Mouse (Mus musculus): ENCODE results near the gene Rdh14. TPM values are rescaled to one million over a fixed set of nuclear protein-coding genes. Genes with fewer than 3 reads are reported as not detected.

Rdh14 gene
- total RNA-seq (2021) = 10 to 100 TPM; 52.3 to 53.3 TPM

DNA sequence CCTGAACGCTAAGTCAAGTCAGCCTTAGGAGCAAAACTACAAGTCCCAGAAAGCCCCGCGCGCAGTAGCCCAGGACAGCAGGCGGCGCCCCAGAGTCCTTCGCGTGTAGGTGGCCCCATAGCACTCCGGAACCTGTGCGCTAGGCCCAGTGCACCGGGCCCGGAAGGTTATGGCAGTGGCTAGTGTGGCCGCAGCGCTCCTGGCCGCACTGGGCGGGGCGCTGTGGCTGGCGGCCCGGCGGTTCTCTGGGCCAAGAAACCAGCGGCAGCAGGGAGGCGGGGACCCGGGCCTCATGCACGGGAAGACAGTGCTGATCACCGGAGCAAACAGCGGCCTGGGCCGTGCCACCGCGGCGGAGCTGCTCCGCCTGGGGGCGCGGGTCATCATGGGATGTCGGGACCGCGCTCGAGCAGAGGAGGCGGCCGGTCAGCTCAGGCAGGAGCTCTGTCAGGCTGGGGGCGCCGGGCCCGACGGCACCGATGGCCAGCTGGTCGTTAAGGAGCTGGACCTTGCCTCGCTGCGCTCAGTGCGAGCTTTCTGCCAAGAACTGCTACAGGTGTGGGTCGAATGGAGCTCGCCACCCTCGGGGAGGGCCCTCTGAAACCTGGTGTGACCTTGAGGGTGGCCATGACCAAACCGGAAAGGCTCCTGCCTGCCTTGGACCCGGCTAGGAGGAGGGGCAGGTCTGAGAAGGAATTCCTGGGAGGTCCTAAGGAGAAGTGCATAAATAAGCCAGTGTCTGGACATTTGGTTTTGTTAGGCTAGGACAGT is at the start of gene Rdh14:
Gene Rdh14 (plus strand): TSS at position 102 of the 771 bp plus-strand sequence.
- intact Hi-C loops (cut with DNase I) = loop anchor here (1.0 to 5.0 kb wide), 4 partner anchors 48 to 1359 kb away; partner anchors contain the start of gene Osr1
- peak; percentile 96 to 97 for DNase-seq

DNA sequence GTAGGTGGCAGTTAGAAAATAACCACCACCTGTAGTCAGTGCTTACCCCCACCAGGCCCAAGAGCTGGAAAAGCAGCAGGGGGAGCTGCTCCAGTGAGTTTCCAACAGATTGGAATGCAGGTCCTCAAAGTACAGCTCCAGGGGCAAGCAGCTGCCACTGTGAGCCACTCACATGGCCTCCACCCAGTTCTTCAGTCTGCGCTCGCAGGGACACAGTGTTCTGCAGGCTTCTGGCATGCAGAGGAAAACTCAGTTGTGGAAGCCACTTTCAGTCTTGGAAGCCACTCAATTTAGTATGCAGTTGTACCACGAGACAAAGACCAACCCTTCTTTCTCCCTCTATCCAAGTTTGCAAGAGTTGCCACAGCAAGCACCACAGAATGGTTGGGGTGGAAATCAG is 39.9 kb upstream of the Rdh14 start:
- intact Hi-C loops (cut with DNase I) = no loop called here
- DNase-seq = peak; percentile 13 to 15

DNA sequence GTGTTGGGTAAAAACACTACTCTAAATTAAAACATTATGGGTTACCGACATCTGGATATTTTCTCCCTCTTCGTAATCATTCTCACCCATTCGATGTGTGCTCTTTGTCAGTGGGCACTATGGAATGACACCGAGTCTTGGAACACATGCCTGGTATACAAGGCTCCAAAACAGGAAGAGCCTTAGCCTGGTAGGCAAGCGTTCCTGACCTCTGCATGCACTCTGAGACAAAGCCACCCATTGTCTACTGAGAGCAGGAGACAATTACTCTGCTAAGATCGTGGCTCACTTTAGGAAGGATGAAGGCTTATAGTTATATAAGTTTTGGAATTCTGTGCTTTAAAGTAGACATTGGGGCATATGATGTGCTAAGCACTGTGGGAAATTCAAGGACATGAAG is 32.8 kb upstream of the Rdh14 start:
- intact Hi-C loops (cut with DNase I) = no loop called here
- DNase-seq = no peak

DNA sequence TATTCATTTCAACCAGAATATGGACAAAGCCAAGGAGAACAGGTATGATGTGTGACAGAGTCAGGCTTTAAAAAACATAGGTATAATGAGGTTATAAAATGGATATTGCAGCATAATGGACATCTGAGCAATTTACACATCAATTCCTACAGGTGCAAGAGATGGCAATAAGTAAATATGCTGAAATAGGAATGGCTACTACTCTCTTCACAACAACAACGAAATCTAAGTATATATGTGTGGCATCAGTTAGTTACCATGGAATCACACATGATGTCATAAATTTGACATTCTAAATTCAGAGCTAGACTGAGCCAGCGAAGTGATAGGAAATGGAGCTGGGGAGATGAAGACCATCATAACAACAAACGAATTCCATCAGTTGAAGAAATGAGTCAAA is 20.9 kb upstream of the Rdh14 start, which contains the start of gene Nt5c1b:
Gene Nt5c1b (plus strand): TSS at position 301 of the 400 bp plus-strand sequence.
- no peak for DNase-seq
- intact Hi-C loops (cut with DNase I) = no loop called here

DNA sequence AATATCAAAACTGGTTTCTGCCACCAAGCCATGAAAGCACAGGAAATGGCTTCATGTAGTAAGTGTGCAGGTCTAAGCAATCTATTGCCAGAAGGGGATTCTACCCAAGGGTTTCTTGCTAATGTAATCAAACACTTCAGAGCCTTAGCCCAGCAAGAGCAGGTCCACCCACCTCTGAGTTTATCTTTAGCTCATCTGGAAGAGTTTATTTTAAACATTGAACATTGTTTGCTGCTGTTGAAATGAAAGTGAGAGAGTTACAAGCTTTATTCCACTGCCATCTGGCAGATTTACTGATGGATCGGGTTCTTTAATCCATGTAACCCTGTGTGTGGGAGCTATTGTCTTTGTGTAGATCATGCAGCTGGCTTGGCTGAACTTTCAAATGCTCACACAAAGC is 10.2 kb downstream of the Rdh14 start:
- DNase-seq = no peak
- intact Hi-C loops (cut with DNase I) = no loop called here

DNA sequence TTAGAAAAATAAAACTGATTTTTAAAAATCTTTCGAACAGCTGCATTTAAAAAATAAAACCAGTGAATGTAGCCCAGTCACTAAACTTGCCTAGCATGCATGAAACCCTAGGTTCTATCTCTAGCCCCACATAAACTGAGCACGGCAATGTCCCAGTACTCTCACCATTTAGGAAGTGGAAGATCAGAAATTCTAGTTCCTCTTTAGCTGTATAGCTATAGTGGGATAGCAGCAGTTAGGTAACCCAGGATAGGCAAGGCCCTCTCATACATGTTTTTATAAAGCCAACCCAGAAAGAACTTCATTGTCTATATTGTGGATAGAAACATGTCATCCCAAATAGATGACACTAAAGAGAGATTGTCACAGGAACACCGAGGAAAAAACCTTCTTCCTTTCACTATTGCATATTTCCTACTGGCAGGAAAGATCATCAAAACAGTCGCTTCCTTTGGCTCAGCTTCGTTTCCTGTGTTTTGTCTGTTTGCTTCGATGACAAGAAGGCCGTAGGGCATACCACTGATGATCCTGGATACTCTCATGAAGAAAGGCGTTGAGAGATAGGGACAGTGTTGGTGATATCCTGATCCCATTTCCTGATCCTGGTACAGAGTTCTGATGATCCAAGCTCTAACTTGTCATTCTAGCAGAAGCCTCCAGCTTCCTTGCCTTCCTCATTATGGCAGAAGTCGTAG is 12.0 kb downstream of the Rdh14 start:
- DNase-seq = no peak
- intact Hi-C loops (cut with DNase I) = no loop called here

DNA sequence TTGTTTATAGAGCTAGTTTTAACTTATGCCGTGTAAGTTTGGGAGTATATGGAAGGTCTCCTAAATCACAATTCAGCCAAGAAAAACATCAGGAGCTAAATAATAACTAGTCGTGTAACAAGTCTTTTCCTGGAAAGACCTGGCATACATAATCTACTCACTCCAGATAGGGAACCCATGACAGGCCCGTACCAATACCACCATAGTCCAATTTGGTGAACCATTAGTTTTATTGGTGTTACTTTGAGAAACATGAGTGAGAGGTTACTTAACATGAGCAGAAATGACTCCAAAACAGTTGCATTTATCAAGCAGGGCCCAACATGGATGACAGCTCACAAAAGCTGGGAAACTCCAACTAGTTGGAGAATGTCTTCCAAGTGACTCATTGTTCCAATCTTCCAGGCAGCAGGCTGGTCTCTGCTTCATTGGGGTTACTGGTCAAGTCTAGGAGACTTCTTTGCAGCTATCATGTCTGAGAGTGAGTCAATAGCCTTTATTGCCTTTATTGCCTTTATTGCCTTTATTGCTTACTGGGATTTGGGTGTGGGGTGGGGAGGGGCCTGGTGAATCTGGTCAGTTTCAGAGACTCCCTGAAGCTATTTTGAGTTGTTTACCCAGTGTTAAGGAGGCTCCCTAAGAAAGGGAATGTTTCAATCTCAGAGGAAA is 20.1 kb downstream of the Rdh14 start:
- DNase-seq = no peak
- intact Hi-C loops (cut with DNase I) = no loop called here

DNA sequence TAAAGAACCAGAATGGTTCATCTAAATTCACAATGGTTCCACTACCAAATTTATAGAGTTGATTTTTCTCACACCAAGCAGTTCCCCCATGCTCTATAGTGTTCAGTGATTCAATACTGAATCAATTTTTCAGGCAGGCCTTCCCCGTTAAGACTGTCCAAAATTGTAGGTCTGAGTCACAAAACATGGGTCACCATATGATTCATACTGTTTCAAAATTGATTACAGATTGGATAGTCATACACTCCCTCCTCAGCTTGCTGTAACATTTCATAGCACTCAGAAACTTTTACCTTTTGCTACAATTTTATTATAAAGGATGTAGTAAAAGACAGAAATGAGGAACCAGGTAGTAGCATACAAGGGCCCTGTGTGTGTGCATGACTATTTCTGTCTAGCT is 20.9 kb downstream of the Rdh14 start:
- intact Hi-C loops (cut with DNase I) = no loop called here
- DNase-seq = no peak

DNA sequence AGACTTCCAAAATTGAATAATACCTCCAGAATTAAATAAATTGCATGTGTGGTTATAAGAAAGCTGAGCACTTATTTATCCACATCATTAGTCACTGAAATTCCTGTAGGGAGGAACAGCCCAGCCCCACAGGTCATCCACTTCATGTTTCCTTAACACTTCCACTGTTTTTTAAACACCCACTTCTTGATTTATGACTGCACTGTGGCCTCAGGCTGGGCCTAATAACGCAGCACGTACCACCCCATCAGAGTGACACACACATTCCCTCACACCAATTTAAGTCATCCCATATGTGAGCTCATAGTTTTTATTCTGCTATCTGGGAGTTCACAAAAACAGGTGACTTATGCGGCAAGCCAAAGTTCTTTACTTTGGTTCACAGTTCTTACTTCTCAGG is 31.8 kb downstream of the Rdh14 start:
- no peak for DNase-seq
- intact Hi-C loops (cut with DNase I) = no loop called here

DNA sequence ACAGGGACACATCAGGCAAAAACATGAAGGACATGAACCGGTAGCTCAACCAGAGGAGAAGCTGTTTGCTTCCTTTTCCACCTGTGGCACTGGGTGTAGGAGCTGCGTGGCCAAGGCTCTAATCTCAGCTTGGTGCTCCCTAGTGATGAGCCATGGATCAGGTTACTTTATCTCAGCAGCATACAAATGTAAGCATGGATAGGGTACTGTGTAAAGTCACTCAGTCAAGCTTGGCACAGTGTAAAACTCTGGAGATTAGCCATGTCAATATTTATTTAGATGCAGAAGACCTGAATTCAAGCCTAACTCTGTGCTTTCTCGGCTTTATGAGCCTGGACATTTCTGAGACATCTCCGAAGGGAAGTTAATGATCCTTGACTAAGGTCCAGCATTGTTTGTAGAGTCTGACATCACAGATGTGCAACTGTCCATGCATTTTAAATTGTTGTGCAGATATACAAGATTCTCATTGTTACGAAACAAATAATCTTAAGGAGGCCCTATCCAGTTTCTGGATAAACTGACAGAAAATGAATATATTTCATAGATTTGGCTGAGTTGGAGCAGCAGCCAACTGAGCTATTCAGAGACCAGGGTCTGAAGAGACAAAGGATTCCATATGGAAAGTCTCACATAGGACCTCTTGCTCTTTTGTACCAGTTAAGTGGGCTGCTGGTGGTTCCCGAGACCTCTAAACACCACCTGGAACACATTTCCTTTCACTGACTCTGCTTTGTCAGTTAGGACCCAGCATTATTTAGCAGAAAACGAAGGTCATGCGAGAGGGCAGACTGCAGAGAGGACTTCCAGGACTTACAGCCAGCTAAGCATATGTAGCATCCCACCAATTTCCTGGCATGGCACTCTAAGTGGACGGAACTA is 35.7 kb downstream of the Rdh14 start:
- DNase-seq = no peak
- intact Hi-C loops (cut with DNase I) = no loop called here

DNA sequence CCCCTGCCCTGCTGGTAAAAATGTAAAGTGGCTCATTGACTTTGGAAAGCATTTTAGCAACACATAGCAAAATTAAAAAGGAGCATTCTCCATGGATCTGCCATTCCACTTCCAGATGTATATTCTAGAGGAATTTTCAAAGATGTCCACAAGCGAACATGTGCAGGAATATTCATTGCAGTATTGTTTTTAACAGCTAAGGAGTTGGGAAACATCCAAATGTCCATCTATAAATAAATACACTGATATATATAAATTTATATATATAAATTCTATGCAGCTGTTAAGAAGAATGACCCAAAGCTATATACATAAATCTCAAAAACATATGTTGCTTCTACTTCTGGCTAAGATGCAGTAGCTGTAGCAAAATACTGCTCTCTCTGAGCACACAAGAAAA is 40.4 kb downstream of the Rdh14 start:
- DNase-seq = no peak
- intact Hi-C loops (cut with DNase I) = no loop called here

DNA sequence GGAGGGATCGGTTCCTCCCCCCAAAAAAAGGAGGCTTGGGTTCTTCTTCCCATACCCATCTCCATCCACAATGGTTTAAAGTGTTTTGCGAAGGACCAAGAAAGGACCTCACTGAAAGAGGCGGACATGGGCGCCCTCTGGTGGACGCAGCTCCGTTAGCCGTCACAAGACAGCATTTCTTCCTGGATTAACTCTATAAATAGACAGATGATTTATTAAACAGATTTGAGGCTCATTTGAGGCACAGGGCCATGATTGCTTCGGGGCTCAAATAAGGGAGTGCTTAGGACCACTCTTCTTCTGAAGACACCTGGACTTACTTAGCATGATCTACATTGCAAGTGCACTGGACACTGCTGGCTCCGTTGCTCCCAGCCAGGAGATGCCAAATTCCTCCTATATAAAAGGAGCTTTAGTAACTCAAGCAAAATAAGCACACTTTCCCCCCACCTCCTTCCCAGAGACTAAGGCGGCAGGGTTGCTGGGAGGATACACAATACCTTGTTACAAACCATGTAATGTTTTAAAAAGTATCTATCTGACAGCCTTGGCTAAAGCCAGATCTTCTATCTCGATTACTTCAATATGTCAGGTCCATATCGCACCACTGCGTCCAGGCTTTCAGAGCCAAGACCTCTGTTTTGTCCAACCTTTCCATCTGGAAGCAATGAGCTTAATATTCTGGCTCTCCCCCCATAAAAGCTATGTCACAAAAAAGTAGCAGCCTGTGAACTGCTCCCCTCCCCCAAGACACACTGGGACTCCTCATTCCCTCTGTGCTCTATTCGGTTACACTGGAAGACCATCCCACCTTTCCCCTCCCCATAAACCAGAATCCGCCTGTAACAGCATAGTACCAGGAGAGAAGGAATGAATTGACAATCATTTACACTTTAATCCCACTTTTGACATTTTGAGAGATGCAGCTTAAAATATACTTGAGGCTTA is 47.8 kb downstream of the Rdh14 start:
- intact Hi-C loops (cut with DNase I) = loop anchor here (1.0 to 5.0 kb wide), 5 partner anchors 48 to 1386 kb away; partner anchors contain the start of genes Osr1 and Rdh14
- DNase-seq = peak; percentile 79 to 90

DNA sequence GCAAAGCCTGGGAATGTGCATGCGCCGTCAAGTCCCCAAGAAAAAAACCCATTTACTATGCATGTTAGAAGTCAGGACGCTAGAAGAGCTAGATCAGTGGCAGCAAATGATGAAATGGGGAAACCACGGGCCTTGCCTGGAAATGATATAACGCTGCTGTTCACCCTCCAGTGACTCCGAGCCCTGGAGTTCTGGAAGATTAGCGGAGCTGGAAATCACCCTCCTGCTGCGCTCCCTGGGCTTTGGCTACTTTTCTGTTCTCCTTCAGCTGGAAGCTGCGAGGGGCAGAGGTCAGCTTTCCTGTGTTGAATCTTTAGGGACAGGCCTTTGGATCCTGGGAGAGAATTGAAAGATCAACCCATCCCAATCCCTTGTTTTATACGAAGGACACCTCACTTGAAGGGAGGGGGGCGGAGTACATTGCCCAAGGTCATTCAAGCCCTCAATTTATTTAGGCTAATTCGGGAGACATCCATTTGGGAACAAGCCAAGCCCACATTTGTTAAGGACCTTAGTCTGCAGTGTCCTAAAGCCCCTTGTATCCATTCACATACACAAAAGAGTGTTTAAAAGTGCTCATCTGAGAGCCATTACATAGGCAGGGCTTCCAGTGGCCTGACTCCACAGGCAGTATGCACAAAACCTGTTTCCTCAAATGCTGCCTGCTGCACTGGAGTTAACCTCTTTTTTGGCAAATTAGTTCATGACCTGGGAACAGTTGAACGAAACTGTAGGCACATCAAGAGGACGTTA is 49.1 kb downstream of the Rdh14 start:
- peak; percentile 4 to 11 for DNase-seq
- intact Hi-C loops (cut with DNase I) = loop anchor here (2.0 to 5.0 kb wide), 3 partner anchors 49 to 217 kb away; partner anchors contain the start of gene Rdh14

Other genes starting within 250 kb of the Rdh14 start
- not detected for gene Nt5c1b, start 20.8 kb upstream of the Rdh14 start, total RNA-seq (2021)